ENCODE assay signal across 8 mouse cellular contexts in genomic region chr8:92581051-92581450, GRCm38 (mm10).
"Had no signal": no experiment of that assay in that cellular context is flagged by ENCODE, and none has a peak within 500 bp of the region (broad histone marks: within the 10 kb centered on the region; RNA-seq: fewer than 3 reads in every experiment).

No protein-coding gene starts in this region.

- DNase-seq: kidney, adult 18-20 months; kidney, postnatal 14 days; liver; midbrain, embryonic 14.5 days; right cerebral cortex, adult 18-20 months; right cerebral cortex, postnatal 25 days; thymus, adult 18-20 months; thymus, postnatal 36 days had no signal
